Mouse (Mus musculus) cortical plate, adult 2 months (tissue): ENCODE data around the gene Kcnab1. TPM values are rescaled to one million over a fixed set of nuclear protein-coding genes. Genes with fewer than 3 reads are reported as not detected.

Experiments used
- H3K27ac ChIP-seq: fragments of 200-500 bp; 2 replicates; pipeline ENCODE4 v1.5.1; 2012; ENCODE audit warnings: low read length, control low read depth, inconsistent platforms; ENCODE audit not compliant: insufficient read depth
- H3K4me1 ChIP-seq: fragments of 200-500 bp; 2 replicates; pipeline ENCODE4 v1.6.1; 2011; ENCODE audit warnings: low read length; ENCODE audit not compliant: control insufficient read depth, insufficient read depth
- H3K4me3 ChIP-seq: fragments of 200-500 bp; 2 replicates; pipeline ENCODE4 v1.5.1; 2011; ENCODE audit warnings: mild to moderate bottlenecking, low read length, control low read depth; ENCODE audit not compliant: insufficient read depth
- CTCF ChIP-seq: fragments of 200-500 bp; IDR thresholded peaks from 2 replicates; pipeline ENCODE4 v1.5.1; 2011; ENCODE audit warnings: mild to moderate bottlenecking, control low read depth, low read length; ENCODE audit not compliant: insufficient read depth; ENCODE audit errors: extremely low read depth
- POLR2A ChIP-seq: fragments of 200-500 bp; IDR thresholded peaks from 2 replicates; pipeline ENCODE4 v1.6.1; 2011; ENCODE audit warnings: mild to moderate bottlenecking, low read length, control low read depth; ENCODE audit not compliant: insufficient read depth; ENCODE audit errors: extremely low read depth
- polyA plus RNA-seq: library from polyadenylated mRNA; depleted of rRNA; stranded (reverse); fragments of >200 nt; gene quantifications from 2 replicates; pipeline ENCODE4 v1.2.3, GENCODE M21; 2012

The Kcnab1 gene
- polyA plus RNA-seq, 1 experiment, result 50.9 TPM

DNA sequence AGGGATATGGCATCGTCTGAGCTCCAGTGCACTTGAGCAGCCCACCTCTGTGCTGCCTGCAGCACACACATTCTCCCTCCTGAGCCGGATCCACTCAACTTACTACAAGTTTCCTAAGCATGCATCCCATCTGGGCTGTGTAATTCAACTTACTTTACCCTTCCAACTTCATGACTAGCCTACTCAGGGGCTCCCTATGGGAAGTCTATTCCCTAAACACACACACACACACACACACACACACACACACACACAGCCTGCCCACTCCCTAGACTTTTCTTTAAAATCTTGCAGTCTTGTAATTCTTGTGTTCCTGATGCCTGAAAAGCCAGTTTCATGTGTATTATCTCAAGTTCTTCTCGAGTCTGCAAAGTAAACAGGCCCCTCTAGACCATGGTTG, 216.1 kb downstream of the Kcnab1 start:
- Histone ChIP-seq H3K27ac (no peak overlapping the region), H3K4me3 (no peak overlapping the region), H3K4me1 (peaks cover 3% of the 10 kb centered on the region; the same call in 1 of the 2 replicates)
- TF ChIP-seq CTCF (no peak), POLR2A (no peak)

DNA sequence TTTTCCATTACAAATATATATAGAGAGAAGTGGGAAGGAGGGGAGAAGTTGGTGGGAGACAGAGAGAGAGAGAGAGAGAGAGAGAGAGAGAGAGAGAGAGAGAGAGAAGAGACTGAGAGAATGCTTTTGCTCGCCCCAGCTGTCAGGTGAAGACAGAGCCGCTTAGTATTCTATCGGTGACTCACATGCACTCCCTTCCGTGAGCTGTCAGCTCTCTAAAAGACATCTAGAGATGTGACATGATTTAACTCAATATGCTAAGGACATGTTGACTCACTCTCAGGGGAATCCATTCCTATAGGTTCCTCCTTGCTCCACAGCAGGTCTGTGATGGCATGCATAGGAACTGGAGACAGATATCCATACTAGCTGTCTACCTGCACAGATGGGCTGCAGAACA, 219.6 kb downstream of the Kcnab1 start:
- Histone ChIP-seq H3K4me1 (no peaks in the 10 kb centered on the region), H3K27ac (no peak overlapping the region), H3K4me3 (no peak overlapping the region)
- TF ChIP-seq POLR2A (no peak), CTCF (no peak)

DNA sequence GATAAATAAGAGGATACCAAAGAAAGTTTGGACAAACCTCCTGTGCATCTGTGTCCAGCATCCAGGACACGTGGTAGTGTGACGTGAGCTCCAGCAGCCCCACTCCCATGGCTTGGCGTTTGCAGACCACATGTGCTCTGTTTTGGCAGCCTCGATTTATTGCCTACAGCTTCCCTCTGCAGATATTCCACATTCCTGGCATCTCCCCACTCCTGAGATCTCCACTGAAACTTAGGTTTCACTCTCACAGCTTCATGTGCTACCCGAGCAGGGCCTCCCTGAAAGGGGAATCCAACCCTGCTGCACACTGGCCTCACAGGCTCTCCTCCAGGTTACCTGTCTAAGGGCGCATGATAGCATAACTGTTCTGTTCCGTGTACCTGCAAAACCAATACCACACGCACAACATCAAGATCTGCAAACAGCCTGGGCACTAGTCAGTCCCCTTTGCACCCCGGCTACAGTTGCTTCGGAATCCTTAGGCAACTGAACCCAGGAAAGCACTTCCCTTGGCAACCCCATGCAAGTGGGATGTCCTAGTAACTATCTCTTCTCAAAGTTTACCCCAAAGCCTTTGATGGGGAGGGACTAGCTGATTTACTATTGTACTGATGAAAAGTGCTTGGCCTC, 228.8 kb downstream of the Kcnab1 start:
- no peak overlapping the region for H3K4me3 ChIP-seq
- TF ChIP-seq POLR2A (no peak), CTCF (no peak)
- H3K4me1 ChIP-seq, result no peaks in the 10 kb centered on the region
- H3K27ac ChIP-seq, result no peak overlapping the region

DNA sequence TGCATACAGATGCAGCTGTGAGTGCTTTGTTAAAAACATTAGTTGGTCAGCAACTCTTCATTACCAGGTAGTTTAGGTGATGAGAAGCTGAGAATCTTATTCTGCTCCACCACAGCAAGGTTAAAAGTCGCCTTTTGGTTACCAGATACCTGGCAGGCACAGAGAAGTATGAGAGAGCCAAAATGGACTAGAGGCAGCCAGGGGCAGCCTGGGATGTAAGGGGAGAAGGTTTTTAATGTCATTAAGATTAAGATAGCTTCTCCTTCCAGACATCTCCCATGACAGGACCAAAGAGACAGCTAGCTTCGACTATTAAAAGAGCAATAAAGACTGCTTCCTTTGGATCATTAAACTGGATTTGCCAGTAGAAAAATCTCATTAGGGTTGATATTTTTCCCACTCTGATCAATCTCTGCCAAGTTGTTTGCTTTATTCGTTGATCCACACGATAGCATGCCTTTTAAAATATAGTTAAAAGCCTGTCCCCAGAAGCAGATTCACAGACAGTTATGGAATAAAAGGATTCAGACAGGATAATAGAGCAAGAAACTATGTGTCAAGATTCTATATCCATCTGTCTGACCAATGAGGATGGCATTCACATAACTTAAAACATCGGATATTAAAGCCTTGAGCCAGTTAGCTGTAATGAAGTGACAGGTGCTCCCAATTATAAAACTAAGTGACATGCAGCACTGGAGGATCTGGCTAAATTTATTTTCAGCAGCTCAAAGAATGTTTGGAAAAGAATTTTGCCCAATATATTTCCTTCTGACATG, 231.2 kb downstream of the Kcnab1 start:
- Histone ChIP-seq H3K27ac (no peak overlapping the region), H3K4me1 (no peaks in the 10 kb centered on the region), H3K4me3 (no peak overlapping the region)
- TF ChIP-seq CTCF (no peak), POLR2A (no peak)

DNA sequence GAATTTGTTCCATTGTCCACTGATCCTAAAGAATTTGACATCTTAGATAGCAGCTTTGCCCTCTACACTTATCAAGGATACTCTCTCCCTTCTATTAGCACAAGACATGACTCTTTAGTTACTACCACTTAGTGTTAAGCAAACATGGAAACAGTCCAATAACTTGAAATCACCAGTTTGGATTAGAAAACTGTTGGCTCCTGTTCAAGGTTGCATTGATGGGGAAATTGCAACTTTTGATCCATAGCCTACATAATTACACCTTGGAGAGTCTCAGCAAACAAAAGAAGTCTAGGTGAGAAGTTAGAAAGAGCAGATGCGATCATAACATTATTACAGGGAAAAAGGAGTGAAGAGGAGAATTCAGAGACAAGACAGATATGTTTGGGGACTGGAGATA, 237.0 kb downstream of the Kcnab1 start:
- H3K27ac ChIP-seq, result no peak overlapping the region
- H3K4me3 ChIP-seq, result no peak overlapping the region
- TF ChIP-seq CTCF (no peak), POLR2A (no peak)
- H3K4me1 ChIP-seq, result no peaks in the 10 kb centered on the region

DNA sequence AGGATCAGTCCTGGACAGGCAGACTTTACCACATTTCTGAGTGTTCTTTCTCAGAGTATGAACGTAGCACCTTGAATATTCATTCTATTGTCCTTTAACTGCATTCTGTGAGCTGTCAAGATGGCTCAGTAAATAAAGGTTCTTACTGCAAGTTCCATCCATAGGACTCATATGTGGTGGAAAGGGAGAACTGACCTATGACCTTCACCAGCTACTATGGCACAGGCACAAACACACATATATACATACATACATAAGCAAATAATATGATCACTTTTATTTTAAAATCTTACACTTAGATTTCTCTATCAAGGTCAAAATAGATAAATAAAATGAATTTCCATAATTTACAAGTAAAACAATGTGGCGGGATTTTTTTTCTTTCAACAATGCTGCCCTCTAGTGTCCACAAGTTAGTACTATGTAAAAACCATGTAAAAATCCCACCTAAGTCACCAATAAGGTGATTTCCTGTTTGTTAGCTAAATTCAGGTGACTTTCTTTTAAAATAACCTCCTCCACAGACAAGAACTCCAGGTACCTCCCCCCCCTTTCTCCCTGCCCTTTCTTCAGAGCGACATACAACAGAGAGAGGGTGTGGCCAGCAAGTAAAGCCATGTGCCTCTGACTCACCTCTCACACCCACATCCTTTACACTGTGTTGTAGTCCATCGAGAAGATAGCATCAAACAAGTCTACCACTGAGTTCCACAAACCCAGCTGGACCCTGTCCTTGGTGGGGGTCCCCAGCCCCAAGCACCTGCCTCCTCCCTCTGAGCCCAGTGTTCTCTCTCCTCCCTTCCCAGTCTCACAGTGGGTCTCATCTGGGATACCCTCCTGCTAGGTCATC, 243.3 kb downstream of the Kcnab1 start:
- TF ChIP-seq POLR2A (no peak), CTCF (no peak)
- Histone ChIP-seq H3K4me3 (no peak overlapping the region), H3K4me1 (peaks cover 2% of the 10 kb centered on the region; the same call in 1 of the 2 replicates), H3K27ac (no peak overlapping the region)

DNA sequence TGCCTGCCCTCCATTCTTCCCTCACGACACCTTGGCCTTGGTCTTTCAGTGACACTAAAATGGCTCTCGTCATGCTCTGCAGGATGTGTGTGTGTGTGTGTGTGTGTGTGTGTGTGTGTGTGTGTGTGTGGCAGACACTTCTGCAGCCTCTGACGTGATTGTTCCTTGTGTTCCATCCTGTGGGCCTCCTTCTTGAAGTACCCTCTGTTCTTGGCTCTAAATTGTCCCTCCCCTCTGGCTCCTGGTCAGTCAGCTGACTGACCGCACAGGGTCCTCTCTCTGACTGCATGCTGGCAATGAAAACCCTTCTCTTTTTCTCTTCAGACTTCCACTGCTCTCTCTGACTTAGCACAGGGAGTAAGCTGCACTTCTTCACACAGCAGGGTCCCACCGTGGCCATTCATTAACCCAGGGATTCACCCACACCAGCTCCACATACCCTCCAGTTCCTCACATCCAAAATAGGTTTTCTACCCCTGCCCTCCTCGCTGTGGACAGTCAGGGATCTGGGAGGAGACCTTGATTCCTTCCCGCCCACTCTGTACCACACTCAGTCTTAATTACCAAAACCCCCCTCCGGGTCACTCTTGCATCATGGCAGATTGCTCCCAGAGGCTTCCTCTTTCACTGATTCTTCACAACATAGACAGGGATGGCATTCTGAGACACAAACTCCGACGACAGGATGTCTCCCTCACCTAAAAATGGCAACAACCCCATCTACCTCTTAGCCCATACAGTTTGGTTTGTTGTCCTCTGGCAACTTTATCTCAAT, 244.3 kb downstream of the Kcnab1 start:
- no peak overlapping the region for H3K27ac ChIP-seq
- no peak overlapping the region for H3K4me3 ChIP-seq
- TF ChIP-seq POLR2A (no peak), CTCF (no peak)
- H3K4me1 ChIP-seq, result peaks cover 2% of the 10 kb centered on the region; the same call in 1 of the 2 replicates

DNA sequence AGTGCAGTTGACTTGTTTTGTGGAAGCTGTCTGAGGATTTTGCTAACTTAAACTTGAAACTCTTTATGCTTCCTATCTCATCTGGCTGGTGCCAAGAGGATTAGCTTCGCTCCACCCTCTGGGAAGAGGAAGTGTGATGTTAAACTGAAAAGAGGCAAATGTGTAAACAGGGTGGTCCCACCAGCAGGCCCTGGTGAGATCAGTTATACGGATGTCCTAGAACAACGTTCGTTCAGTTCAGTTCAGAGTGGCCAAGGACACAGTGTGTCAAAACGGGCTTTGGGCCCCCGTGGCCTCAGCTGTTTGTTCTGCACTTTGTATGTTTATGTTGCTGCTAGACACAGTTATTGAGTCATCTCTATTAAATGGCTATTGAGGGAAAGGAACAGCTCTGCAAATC, 246.3 kb downstream of the Kcnab1 start:
- no peak for TF ChIP-seq POLR2A
- no peak for TF ChIP-seq CTCF
- no peak overlapping the region for H3K27ac ChIP-seq
- no peak overlapping the region for H3K4me3 ChIP-seq
- H3K4me1 ChIP-seq, result peaks cover 4% of the 10 kb centered on the region

DNA sequence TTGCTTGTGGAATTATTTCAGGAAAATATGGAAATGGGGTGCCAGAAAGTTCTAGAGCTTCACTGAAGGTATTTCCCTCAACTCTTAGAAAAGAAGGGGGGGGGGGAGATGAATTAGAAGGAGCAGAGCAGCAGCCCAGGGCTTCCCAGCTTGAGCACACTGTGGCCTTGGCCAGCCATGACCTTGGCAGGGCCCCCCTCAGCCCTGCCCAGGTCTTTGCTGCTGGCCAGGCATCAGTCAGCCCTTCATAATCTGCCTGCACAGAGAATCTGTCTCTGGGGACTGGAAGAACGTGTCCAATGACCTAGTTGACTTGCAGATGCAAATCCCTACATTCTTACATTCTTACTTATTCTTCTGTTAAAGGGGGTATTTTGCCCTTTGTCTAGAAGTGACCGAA, 249.1 kb downstream of the Kcnab1 start:
- H3K27ac ChIP-seq, result no peak overlapping the region
- peaks cover 2% of the 10 kb centered on the region for H3K4me1 ChIP-seq
- H3K4me3 ChIP-seq, result no peak overlapping the region
- TF ChIP-seq POLR2A (no peak), CTCF (no peak)
